Mouse (Mus musculus) bone marrow, adult 2 months (tissue): ENCODE measurements around the gene Lamb1.

Source experiments
- CTCF ChIP-seq: fragments of 200-500 bp; IDR thresholded peaks from 2 replicates; pipeline ENCODE4 v1.5.1; 2011; ENCODE audit warnings: low read length, control low read depth; ENCODE audit not compliant: control insufficient read depth, insufficient read depth
- POLR2A ChIP-seq: fragments of 200-500 bp; IDR thresholded peaks from 2 replicates; pipeline ENCODE4 v1.6.1; 2011; ENCODE audit warnings: low read depth, mild to moderate bottlenecking, control low read depth, low read length, borderline replicate concordance; ENCODE audit not compliant: control insufficient read depth

- no peak for TF ChIP-seq POLR2A
- no peak for TF ChIP-seq CTCF
Observed at GRCm38 (mm10) chr12:31311671-31312265, 46.7 kb downstream of the Lamb1 start.
